Mouse (Mus musculus) mouse trophoblast stem cell (cell line): ENCODE results near the gene Trnp1.

ENCODE experiments used
- in situ Hi-C, 2 experiments: fragments of 300-500 bp; cut with MseI, MboI; formaldehyde crosslinking; loops; 2 replicates in 1 of 2; 3 replicates in 1 of 2; pipeline ENCODE4 v1.15.1; 2025

Gene Trnp1

DNA sequence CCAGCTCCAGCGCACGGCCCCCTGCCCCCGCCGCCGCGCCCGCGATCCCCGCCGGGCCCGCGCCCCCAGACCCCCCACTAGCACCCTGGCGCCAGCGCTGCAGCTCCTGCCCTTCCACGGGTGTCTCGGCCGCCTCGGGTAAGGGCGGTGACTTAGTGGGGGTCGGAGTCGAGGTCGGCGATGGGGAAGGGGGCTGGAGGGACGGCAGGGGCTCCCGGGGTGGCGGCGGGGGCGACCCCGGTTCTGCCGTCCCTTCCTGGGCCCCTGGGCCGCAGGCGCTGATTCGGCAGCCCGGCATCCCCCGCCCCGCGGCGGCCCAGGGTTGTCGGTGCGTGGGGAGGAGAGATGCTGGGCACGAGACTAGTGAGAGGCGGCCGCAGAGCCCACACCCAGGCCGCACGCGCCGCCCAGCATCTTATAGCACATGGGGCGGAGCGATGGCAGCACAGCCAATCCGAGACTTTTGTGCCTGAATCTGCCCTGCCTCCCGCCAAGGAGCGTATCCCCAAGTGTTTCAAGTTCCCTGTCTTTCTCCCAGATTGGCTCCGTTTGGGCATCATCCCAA is at the start of gene Trnp1:
TSS of gene Trnp1 (minus strand) at position 391 of the 565 bp plus-strand sequence.
- in situ Hi-C loops, result no loop called here

DNA sequence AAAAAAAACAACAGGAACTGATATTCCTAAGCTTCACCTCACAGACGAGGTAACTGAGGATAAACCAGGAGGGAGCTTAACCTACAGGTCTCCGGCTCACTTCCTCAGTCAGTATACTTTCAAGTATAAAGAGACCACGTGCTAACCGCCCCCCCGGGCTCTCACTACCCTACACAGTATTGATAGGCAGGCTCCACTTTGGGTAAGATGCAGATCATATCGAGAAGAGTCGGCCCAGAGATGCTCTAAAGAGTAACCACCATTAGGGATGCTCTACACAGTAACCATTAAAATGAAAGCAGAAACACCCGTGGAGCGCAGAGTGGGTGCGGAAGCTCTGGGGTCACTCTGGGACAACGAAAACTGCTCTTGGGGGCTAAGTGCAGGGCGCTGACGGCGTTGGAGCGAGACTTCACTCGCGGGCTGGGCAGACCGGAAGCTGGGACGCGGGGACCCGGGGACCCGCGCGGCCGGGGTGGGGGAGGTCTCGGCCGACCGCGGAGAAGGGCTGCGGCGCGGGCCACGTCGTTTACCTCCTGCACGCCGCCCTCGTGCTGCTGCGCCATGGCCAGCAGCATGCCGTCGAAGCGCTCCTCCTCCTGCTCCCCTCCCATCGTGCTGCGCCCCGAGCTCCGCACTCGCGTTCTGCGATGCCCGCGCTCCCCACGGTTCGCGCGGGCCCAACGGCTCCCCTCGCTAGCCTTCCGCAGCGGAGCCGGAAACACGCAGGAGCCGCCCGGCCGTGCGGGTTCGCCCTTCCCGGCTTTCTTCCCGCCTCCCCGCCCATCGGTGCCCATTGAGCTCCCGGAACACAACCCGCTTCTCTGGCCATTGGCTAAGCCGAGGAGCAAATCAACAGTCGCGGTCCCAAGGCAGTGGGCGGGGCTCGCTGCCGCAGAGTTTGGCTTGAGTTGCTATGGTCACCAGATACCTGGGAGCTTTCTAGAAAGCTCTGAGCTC is 47.2 kb upstream of the Trnp1 start, which contains the start of gene Nudc:
TSS of gene Nudc (minus strand) at position 725 of the 960 bp plus-strand sequence.
- in situ Hi-C loops, result no loop called here

DNA sequence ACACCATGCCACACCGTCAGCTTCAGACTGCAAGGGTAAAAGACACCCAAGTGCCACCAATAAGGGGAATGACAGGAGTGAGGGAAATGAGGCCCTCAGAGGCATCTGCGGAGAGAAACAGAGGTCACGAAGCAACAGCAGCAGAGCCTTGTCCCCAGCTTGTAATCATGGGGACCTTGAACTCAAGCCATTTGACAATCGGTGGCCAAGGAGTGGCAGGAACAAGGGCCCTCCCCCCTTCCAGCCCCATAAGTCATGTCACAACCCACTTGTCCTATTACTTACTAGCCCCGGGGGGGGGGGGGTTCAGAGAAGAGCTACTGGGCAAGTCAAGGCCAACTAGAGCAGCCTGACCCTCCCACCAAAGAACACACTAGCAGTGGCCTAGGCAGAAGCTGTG is 38.3 kb upstream of the Trnp1 start:
- in situ Hi-C loops, result no loop called here

DNA sequence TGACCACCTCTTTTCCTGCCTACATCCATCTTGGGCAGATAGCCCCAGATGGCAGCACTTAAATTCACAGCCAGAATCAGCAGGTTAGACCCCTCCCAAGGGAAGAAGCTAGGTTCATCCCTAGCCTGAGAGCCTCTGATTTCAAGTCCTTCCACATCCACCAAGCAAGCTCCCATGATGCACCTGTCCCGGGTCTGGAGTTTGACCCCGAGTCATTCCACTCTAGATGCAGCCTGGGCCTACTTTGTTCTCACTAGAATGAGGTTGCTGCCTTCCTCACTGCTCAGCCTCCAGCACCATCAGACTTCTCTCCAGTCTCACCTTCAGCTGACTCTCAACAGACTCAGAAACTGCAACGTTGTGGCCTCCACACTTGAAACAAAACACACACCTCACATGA is 37.7 kb upstream of the Trnp1 start:
- in situ Hi-C loops, result no loop called here

DNA sequence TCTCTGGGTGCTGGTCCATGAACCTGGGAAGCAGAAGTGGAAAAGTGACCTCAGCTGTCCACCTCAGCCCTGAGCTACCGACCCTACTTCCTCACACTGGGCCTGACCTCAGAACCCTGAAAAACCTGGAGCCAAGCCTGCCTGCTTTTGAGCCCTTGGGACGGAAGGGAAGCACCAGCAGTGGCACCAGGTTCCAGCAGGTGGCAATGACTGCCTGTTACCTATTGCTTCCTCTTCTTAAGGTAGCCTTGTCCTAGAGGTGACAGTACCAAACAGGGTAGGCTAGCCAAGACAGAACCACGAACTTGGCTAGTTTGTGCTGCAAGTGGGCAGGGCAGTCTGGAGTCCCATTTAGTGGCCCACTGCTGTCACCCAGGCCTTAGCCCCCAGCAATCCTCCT is 34.4 kb upstream of the Trnp1 start:
- in situ Hi-C loops, result no loop called here

DNA sequence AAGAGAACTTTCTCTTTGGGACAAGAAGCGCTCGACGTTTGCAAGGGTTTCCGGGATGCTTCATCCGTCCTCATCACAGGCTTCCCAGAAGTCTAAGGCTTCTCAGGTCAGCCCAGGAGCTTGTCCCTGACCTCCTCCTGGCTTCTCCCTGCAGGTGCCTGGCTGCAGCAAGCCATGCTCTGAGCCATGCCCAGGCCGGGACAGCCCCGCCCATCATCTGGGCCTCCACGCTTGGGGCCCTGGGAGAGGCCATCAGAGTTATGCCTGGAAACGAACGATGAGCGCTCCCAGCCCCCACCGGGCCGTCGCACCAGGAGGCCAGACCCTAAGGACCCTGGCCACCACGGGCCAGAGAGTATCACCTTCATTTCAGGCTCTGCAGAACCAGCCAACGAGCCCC is 29.4 kb upstream of the Trnp1 start:
- in situ Hi-C loops, result no loop called here

DNA sequence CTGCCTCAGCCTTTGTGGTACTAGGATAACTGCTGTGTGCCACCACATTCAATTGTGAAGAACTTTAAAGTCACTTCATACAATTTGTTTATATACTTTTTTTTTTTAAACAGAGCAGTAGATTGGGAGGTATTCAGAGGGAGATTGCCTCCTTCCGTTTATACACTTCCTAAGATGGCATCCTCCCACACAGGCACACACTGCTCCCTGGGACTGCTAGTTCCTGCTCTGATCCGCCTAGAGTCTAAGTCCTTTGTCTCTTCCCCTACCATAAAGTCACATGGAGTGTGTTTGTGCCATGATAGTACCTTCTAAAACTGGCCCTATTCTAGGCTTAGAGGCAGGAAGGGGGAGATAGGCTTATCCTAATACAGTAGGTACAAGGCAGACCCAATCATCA is 23.2 kb upstream of the Trnp1 start:
- in situ Hi-C loops, result no loop called here

DNA sequence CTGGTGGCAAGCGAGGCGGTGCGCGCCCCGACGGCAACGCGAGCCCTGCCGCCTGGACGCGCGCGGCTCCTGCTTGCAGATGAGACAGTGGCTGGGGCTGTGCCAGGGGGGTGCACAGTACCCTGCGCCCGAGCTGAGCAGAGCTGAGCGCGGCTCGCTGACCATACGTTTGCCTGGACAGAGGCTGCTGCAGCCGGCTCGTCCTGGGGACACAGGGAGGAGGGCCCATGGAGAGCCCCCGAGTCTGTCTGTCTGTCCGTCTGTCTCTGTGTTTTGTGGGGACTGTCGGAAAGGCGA is 21.0 kb upstream of the Trnp1 start:
- in situ Hi-C loops, result no loop called here

DNA sequence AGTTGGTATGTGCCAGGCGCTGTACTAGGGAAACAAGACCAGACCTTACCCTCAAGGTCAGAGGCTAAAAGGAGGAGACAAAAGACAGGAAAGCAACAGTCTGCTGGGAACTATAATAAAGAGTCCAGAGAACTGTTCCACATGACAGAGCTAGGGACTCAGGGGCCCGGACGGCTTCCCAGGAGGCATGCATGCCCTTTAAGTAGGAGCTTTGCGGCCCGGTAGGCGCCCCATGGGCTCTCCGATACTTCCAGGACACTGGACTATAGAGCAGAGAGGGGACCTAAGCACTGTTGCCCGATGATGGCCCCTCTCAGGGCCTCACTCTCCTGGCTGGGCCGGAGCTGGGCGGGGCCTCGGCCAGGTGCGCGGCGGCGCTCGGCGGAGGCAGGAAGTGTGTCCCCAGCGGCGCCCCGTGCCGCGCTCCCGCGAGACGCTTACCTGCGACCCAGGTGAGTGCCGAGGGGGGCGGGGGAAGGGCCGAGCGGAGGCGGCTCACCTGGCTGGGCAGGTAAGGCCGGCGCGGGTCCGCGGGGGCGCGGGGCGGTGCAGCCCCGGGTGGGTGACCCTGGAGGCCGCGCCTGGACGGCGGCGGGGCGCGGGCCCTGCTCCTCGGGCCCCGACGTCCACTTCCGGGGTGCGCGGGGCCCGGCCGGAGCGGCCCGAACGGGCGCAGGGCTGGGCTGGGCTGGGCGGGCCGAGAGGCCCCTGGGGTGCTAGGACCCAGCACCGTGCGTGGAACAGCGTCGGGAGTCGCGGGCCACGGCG is 20.4 kb upstream of the Trnp1 start, which contains the start of gene Kdf1:
TSS of gene Kdf1 (plus strand) at position 363 of the 768 bp plus-strand sequence.
- in situ Hi-C loops, result no loop called here

DNA sequence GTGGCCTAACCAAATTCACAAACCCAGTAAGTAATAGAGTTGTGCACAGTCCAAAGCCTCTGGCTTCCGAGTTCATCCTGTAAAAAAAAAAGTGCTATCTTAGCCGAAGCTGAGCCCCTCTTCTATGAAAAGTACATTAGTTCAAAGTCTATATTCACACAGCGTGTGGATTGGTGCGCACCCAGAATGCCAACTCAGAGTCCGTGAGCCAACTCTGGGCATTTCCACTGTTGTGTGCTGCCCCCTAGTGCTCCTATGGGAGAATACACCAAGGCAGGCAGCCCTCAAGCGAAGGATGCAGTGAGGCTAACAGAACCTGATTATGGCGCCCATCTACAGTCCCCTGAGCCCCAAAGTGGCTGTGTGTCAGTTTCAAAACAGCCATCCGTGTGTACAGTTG is 14.6 kb upstream of the Trnp1 start:
- in situ Hi-C loops, result loop anchor here (5.0 kb wide), 2 partner anchors 36 to 41 kb away; no protein-coding TSS in a partner anchor

DNA sequence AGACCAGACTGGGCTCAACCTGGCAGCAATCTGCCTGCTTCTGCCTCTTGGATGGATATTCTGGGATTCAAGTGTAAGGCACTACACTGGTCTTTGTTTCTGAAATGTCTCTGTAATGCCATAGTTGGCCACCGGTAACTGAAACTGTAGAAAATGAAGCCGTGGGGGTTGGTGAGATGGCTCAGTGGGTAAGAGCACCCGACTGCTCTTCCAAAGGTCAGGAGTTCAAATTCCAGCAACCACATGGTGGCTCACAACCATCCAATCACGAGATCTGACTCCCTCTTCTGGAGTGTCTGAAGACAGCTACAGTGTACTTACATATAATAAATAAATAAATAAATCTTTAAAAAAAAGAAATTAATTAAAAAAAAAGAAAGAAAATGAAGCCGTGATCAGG is 14.2 kb upstream of the Trnp1 start:
- in situ Hi-C loops, result loop anchor here (5.0 kb wide), 2 partner anchors 35 to 40 kb away; no protein-coding TSS in a partner anchor

DNA sequence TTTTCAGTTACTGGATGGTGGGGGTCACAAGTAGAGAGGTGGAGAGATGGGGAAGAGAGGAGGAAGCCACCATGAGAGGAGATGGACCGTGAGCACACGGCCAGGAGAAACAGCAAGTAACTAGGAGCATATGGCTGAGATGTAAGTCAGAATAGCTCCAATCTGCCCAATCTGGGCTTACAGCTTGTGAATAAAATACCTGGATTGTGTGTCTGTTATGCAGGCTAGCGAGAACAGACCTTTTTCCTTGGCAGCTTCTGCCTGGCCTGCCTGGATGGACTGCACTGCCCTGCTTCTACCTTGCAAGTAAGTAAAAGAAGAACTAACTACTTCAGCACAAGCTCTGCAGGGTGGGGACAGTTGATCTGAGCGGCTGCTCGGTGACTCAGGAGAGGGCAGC is 12.7 kb upstream of the Trnp1 start:
- in situ Hi-C loops, result loop anchor here (5.0 kb wide), 2 partner anchors 34 to 39 kb away; no protein-coding TSS in a partner anchor

DNA sequence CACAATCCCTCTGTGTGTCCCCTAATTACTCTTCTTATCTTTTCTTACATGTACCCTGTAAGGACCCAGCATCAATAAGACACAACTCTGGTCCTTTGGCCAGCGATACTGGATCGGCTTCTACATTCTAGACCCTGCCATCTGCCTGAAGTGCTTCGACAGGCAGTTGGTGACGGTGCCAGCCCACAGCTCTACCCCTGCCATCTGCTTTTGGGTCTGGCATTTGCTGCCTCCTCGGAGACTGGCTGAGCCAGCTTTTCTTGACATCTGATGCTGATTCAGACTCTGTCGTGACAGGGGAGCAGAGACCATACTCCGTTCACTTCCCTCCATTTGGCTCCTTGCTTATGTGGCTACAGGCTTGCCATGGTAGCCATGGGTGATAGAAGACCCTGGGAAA is 10.6 kb upstream of the Trnp1 start:
- in situ Hi-C loops, result no loop called here

DNA sequence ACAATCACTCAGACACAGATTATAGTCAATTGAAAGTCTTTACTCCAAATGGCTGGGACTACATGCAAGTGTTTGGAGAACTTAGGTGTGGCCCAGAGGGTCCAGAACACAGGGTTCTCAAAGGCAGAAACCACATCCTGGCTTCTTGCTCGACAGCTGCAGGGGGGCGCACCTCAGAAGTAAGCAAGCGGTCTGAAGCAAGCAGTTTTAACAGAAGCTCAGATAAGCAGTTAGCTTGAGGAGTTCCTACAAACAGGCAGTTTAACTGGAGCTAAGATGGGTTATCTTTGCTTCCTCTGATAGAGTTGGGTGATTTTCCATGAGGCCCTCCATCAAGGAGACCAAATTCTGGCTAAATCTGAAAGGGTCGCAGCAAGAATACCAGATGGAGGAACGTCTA is 8.2 kb upstream of the Trnp1 start:
- in situ Hi-C loops, result no loop called here

DNA sequence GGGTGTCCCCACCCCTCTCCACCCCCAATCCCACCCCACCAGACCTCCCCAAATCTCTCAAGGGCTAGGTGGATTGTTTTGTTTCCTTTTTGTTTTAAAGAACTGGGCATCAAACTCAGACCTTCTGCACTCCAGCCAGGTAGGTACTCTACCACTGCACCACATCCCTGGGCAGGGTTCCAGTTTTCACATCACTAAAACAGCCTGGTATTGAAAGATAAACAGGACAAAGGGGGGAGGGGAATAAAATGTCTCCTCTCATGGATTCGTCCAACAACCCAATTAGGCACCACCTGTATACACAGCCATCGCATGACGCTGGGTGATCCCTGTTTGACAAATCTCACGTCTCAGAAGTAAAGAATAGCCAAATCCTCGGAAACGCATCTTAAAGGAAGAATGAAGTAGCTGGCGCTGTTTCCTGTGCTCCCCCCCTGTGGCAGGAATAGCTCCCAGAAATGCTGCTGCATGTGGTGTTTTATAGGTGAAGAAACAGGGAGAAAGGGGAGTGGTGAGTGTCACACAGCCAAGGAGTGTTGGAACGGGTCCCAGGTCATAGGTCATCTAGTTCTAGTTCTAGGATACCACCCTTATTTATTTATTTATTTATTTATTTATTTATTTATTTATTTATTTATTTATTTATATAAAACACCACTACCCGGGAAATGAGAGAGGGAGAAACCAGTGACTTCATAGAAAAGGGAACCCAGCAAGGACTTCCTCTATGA is 6.6 kb upstream of the Trnp1 start:
- in situ Hi-C loops, result no loop called here

DNA sequence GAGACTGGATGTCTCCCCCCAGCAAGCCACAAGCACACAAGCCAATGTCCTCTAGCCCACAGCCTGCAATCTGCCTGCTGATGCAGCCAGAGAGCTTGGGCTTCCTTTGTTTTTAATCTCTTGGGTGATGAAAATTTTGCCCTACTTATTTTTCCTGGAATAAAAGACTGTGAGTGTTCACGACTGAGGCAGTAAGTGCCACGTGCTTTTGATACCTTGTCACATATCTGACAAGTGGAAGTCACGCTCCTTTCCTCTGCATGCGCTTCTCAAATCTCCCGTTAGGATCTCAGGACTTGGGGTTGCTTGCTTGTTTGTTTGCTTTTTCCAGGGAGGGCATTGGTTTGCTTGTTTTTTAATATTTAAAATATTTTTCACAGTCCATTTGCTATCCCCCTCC is 6.0 kb upstream of the Trnp1 start:
- in situ Hi-C loops, result no loop called here

DNA sequence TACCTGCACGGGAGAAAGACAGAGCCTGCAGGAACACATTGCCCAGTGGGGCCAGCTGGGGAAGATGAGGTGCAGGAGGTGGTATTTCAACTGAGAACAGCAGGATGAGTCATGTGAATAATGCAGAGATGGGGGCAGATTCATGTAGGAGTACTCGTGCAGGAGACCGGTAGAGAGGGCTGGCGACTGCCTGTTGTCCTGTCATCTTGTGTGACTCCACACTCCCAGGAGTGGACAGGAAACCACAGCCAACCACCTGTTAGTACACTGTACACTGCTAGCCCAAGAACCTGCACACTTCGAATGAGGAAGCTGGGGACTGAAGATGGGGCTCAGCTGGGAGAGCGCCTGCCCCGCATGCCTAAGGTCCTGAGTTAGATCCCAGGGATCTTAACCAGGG is 3.2 kb upstream of the Trnp1 start:
- in situ Hi-C loops, result no loop called here

DNA sequence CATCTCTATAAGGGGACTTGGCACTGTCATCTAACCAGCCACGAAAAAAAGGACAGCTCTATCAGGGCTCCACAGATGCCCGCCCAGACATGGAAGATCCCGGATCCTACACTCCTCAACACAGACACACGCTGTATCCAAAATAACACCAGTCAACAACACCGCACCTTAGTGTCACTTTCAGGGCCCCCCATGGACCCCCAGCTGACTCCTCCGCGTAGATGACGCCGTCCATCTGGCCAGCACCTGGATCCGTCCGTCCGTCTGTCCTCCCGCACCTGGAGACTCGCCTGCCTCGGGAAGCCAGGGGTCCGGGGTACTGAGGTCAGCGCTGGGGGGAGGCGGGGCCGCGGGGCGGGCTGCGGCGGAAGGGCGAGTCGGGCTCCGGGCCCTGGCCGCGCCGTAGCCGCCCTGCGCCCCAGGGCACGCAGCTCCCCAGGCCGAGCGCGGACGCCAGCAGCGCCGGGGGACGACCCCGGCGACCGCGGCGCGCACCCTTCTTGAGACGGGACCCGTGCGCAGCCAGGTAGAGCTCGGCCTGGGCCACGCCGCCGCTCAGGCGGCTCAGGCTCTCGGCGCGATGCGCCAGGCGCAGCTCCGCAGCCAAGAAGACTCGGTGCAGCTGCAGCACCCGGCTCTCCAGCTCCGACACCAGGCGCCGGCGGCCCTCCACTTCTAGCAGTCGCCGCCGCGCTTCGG is 740 bp downstream of the Trnp1 start:
- in situ Hi-C loops, result no loop called here

DNA sequence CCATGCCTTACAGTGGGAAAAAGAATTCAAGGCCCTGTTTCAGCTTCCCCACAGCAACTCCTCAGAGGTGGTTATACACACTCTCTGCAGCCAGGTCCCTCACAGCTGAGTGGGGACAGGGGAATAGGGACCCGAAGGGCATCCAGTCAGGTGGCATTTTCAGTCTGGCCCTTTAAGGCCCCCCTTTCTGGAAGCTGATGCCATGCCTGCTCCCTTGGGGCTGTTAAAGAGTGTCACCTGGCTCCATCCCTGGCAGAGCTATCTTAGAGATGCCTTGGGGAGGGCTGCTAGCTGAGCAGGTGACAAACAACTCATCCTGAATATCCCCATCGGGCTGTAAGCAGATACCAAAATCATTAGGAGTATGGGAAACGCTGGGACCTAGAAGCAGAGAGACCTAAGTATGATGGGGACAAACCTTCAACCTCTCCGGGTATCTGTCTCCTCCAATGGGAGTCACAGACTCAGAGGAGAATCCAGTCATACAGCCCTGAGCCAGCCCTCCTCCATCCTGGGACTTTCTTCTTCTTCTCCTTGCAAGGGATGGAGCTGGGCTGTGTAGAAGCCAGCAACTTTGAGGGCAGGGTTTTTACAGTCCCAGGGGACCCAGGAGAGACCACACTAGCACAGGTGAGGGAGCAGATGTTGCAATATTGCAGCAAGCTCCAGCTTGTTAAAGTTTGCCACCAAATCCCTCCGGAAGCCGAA is 1.5 kb downstream of the Trnp1 start:
- in situ Hi-C loops, result no loop called here

DNA sequence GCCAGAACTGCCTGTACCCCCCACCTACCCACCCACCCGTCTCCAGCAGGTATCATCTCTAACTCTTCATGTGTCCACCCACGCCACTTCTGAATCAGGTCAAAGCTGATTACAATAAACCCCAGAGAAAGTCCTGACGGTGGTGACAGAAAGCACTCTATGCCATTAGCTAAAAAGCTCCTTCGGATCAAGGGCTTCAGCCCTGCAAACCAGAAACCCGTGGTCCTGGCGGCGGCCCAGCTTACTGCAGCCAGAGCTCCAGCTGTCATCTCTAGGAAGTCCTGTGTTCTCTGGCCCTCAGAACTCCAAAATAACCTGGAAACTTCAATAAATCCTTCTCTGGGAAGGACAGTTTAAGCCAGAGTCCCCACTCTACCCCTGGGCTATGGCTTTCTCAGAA is 2.6 kb downstream of the Trnp1 start:
- in situ Hi-C loops, result no loop called here
